Mouse (Mus musculus): ENCODE measurements around the gene Mark2.

DNA sequence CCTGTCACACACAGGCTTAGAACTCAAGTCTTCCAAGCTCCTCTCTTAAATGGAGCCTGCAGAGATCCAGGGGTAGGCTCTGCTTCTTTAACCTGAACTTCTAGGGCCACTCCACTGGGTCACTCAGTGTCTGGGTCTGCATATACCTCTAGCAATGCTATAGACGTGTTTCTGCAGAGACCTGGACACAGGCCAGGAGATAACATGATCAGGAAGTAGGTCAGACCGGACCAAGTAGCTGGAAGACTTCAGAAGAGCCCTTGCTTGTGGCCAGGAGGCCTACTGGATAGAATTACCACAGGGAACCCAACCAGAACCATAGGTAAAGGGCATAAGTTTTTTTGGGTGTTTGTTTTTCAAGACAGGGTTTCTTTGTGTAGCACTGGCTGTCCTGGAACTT lies 51.9 kb downstream of the Mark2 start:
- no peak for TF ChIP-seq CTCF (IDR thresholded peaks at IDR 0.05; ENCODE audit: low read depth, low read length)
- TF ChIP-seq POLR2A (IDR thresholded peaks at IDR 0.05; ENCODE audit: insufficient read depth, low read length): no peak
- no peak for TF ChIP-seq EP300 (IDR thresholded peaks at IDR 0.05; ENCODE audit: insufficient read depth, low read depth, low read length)
